Mouse (Mus musculus) embryo, embryonic 10.5 days (tissue): ENCODE results near the gene Naa16.

Experiments
- DNase-seq: peaks from one replicate; pipeline ENCODE4 v3.0.0-alpha.2; 2015; ENCODE audit warnings: low spot score

The Naa16 gene

DNA sequence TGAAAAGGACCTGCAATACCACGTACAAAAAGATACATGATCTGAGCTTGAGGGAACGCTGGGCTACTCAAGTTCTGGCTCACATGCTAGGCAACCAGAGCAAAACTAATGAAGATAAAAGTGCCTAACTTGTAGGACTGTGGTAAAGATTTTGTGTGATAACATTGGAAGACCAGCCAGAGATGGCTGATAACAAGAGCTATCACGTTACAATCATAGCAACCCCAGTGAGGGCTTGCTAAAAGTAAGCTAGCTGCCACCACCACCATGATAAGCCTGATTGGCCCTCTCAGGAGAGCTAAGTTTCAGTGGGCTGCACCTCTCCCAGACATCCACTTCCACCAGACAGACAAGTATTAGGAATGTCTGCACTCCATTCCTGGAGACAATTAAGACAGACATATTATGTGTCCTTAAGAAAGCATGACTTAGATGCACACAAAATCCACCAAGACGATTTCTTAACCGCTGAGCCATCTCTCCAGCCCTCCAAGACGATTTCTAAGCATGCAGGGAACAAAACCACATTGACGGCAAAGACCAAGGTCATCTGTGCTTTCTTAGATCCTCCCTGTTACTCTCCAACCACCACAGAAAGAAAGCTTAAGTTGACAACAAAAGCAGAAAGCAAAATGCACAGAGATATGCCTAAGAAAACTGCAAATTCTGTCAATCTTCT is 92.1 kb downstream of the Naa16 start:
- DNase-seq, result no peak

DNA sequence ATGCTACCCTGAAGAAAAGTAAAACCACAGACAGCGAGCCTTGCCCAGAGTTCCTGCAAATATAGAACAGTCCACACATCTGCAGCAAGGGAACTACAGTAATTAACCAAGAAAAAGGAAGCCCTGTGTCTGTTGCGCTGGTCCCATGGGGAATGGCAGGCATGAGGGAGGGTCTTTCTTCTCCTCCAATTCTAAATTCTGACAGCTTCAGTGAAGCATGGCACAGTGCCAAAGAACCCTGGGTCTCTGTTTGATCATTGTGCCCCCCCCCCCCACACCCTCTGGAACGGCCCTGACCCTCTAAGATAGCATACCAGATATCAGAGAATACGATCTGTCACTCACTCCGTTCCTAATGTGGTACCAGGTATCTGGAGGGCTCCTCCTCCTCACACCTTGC is 93.7 kb downstream of the Naa16 start:
- DNase-seq, result no peak

DNA sequence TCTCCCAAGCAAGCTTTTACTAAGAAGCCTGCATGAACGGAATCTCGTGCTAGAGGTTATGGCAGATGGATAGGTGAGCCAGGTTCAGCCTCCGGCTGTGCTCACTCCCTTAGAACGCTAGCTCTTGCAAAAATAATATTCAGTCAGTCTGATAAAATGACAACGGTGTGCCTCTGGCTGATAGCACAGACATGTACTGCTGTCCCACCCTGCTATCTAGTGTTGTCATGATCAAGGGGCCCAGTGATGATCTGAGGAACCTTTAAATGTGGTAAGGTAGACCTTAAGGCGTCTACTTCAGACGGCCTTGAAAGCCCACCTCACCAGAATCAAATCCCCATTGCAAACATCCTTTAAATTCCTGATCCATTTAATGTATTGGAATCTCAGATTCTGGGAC is 94.4 kb downstream of the Naa16 start:
- no peak for DNase-seq

DNA sequence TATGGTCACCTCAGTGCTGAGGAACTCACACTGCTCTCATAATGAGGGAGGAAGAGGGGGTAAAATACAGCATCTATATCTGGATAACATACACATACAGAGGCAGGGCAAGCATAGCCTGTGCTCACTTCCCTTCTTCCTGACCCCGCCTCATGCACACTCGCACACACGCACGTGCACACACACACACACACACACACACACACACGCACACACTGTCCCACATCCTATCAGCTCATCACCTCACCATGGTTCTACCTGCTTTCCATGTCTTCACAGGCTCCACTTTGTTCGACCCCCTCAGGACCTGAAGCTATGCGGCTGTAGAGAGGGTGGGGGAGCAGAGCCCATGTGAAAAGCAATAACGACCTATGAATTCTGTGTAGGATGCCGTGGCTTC is 95.0 kb downstream of the Naa16 start:
- DNase-seq, result no peak

- no peak for DNase-seq
Measured at GRCm38 (mm10) chr14:79294950-79295349, 95.6 kb downstream of the Naa16 start.

GRCm38 (mm10) chr14:79294051-79294814 is 96.3 kb downstream of the Naa16 start:
- DNase-seq, result no peak

DNA sequence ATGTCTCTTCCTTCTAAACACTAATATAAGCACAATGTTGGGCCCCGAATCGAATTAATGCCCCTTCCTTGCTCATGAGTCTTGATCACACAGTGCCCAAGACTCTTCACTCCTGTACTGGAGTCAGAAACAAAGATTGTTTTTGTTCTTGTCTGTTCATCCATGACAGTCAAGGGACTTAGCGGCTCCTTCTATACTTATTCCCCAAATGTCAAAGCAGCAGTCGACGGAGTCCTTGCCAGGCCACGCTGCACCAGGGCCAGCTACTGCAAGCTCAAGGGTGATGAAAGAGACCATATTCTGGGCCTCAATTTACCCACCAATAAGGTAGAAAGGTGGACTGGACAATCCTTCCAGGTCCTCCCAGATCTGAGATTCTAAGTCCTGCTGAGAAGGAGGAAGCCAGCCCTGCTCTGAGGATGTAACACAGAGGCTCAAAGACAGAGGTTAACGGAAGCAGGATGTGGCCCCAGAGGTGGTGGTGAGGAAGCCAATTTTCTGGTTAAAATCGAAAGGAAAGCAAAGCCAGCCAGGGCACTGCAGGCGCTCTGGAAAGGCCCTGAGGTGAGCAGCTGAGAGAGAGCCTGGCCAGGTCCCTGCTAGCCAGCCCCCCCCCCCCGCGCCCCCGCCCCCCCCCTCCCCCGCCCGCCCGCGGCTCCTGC is 97.3 kb downstream of the Naa16 start:
- no peak for DNase-seq

- DNase-seq, result no peak
Measured at GRCm38 (mm10) chr14:79291629-79292028, 98.9 kb downstream of the Naa16 start.

GRCm38 (mm10) chr14:79290683-79291425 is 99.7 kb downstream of the Naa16 start:
- DNase-seq, result peak; percentile 68

DNA sequence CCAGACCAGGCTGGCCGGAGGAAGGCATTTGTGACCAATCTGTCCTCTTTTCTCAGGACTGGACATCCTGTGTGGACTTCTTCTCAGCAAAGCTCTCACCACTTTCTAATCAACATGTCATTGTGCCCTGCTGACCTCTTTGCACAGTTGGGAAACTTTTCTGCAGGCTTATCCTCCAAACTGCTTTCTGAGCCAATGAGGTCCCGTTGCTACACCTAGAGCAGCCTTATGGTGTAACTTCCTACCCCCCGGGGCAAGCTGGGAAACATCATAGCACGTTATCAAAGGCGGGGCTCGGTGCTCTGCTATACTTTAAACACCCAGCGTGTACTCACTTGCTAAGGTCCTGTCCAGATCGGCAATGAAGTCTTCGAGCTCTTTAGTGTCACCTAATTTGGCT is 100.7 kb downstream of the Naa16 start:
- DNase-seq, result no peak

GRCm38 (mm10) chr14:79288280-79288679 is 102.3 kb downstream of the Naa16 start:
- no peak for DNase-seq

DNA sequence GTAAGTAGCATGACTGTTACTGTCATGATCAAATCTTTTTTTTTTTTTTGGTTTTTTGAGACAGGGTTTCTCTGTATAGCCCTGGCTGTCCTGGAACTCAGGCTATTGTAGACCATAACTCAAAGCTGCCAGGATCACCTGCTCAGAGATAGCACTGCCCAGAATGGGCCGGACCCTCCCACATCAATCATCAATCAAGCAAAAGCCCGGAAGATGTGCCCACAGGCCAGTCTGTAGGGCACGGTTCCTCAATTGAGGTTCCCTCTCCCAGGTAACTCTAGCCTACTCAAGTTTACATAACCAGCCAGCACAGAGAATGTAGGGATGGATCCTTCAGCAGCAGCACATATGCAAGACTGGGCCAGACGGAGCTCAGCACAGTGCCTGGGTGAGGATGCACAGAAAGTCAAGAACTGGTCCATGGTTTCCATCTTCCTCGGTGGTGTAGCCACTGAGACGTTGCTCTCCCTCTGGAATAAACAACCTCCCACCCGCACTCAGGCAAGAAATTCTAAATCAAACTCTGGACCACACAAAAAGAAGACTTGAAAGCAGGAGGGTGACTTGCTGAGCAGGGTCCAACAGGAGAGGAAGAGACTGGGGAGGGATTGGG is 103.2 kb downstream of the Naa16 start:
- no peak for DNase-seq

DNA sequence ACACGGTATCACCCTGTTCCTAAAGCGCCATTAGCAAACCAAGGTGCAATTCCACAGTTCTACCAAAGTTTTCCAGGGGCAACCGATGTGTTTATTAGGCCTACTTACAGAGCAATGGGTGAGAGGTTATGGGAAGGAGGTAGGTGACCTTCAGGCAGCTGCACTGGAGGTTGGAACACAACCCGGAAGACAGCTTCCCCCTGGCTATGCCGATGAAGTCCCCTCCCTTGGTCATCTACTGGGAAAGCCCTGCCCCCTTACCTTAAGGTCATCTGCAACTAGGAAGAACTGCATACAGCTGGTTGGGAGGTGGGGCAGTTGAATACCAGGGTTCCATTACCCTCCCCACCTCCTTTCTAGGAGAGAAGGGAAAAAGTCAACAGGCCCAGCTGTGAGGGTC is 105.0 kb downstream of the Naa16 start:
- no peak for DNase-seq

GRCm38 (mm10) chr14:79284616-79285015 is 106.0 kb downstream of the Naa16 start:
- DNase-seq, result no peak

GRCm38 (mm10) chr14:79283952-79284351 is 106.6 kb downstream of the Naa16 start:
- no peak for DNase-seq

- no peak for DNase-seq
Measured at GRCm38 (mm10) chr14:79281894-79282553, 108.6 kb downstream of the Naa16 start.

DNA sequence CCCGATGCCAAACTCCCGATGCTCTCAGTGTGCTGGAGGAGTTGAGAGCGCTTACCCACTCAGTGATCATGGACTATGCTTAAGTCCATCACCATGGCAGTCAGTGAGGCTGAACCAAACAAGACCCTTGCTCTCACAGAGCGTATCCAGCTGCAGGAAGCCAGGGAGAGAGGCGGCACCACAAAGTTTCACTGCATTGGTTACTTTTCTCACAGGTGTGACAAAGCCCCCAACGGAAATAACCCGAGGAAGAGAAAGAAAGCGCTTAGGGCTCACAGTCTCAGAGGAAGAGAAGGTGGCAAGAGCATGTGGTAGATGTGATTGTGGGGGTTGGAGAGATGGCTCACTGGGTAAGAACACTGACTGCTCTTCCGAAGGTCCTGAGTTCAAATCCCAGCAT is 110.1 kb downstream of the Naa16 start:
- no peak for DNase-seq

DNA sequence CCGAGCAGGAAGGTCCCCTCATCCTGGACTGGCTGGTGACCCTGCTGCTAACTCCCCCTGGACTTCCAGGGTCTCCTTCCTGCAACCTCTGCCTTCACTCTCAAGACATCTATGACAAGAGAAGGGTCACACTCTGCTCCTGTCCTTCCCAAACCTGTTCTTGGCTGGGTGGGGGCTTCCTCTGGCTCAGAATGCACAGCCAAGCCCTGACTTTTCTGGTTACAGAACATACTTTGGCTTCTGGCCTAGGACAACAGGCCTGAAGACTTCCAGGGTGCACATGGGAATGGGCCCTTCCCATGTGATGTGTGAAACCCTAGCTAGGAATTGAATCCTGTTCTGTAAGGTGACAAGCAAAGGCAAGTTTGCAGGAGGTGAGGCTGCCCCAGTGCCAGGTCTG is 111.1 kb downstream of the Naa16 start:
- no peak for DNase-seq

- no peak for DNase-seq
Measured at GRCm38 (mm10) chr14:79278927-79279326, 111.7 kb downstream of the Naa16 start.

DNA sequence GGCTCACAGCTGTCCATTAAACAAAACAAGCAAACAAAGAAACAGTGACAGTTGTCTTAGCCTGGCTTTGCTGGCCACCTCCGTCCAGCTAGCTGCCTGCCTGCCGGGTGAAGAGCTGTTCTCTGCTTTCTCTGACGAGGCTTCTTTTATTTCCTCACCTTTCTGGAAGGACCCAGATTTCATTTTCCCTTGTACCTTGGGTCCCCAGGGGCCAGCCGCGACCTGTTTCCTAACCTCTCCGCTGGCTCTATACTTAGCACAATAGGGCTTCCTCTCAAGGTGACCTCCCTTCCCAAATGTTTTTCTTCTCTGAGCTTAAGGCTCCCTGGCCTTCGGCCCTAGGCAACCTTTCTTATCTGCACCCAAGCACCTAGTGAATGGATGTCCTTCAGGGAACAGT is 112.7 kb downstream of the Naa16 start:
- no peak for DNase-seq

DNA sequence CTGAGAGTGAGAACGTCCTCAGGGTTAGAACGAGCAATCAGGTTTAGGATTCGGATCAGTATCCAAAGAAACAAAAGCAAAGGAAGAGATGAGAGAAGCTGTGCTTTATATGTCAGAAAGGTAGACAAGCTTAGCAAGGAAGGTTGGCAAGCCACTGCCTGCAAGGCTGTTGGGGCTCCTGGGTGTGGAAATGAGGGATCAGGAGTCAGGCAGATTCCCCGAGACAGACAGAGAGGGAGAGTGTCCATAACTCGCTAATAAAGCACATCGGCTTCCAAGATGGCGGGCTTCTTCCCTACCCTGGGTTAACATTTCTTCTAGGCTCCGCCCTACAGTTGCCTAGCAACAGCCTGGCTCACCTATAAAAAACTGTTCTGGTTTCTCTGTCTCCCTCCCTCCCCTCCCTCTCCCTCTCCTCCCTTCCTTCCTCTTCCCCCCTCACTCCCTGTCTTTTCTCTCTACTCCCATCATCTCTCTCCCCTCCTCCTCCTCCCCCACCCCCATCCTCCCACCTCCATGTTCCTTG is 114.6 kb downstream of the Naa16 start:
- no peak for DNase-seq
